Mouse (Mus musculus): ENCODE data around the gene Tmem101.
"Not testable (repeated sequence)": the region's sequence is repeated elsewhere in the genome, so short reads cannot be mapped to it uniquely, and the experiment has no call there.

Gene Tmem101

GRCm38 (mm10) chr11:102156039-102156785 lies at the start of gene Tmem101:
TSS of gene Tmem101 (minus strand) at chr11:102156404.
- peak; percentile 84 for DNase-seq

- DNase-seq, result no peak
Observed at GRCm38 (mm10) chr11:102201408-102201821, 45.2 kb upstream of the Tmem101 start.

- DNase-seq, result no peak
Observed at GRCm38 (mm10) chr11:102199856-102200255, 43.7 kb upstream of the Tmem101 start.

GRCm38 (mm10) chr11:102198245-102198644 lies 42.0 kb upstream of the Tmem101 start:
- no peak for DNase-seq

GRCm38 (mm10) chr11:102196018-102196797 lies 40.0 kb upstream of the Tmem101 start:
- DNase-seq, result peak; percentile 59

GRCm38 (mm10) chr11:102193657-102194440 lies 37.6 kb upstream of the Tmem101 start:
- no peak for DNase-seq

- no peak for DNase-seq
Observed at GRCm38 (mm10) chr11:102190848-102191247, 34.6 kb upstream of the Tmem101 start.

GRCm38 (mm10) chr11:102189461-102190436 lies 33.5 kb upstream of the Tmem101 start, which contains the start of gene G6pc3:
TSS of gene G6pc3 (plus strand) at chr11:102189620.
- DNase-seq, result peak; percentile 91

GRCm38 (mm10) chr11:102188980-102189379 lies 32.8 kb upstream of the Tmem101 start:
- no peak for DNase-seq

- DNase-seq, result no peak
Observed at GRCm38 (mm10) chr11:102186235-102186634, 30.0 kb upstream of the Tmem101 start.

- DNase-seq, result no peak
Observed at GRCm38 (mm10) chr11:102185677-102186076, 29.5 kb upstream of the Tmem101 start.

GRCm38 (mm10) chr11:102184646-102185495 lies 28.7 kb upstream of the Tmem101 start, which contains the start of gene Lsm12:
TSS of gene Lsm12 (minus strand) at chr11:102185296.
- peak; percentile 94 for DNase-seq

GRCm38 (mm10) chr11:102184253-102184645 lies 28.0 kb upstream of the Tmem101 start:
- DNase-seq, result no peak

- DNase-seq, result no peak
Observed at GRCm38 (mm10) chr11:102179836-102180235, 23.6 kb upstream of the Tmem101 start.

- DNase-seq, result no peak
Observed at GRCm38 (mm10) chr11:102168689-102169088, 12.5 kb upstream of the Tmem101 start.

GRCm38 (mm10) chr11:102167539-102167938 lies 11.3 kb upstream of the Tmem101 start:
- no peak for DNase-seq

GRCm38 (mm10) chr11:102165971-102166722 lies 9.9 kb upstream of the Tmem101 start:
- no peak for DNase-seq

- no peak for DNase-seq
Observed at GRCm38 (mm10) chr11:102159781-102160180, 3.6 kb upstream of the Tmem101 start.

- not testable (repeated sequence) for DNase-seq
Observed at GRCm38 (mm10) chr11:102158024-102158423, 1.8 kb upstream of the Tmem101 start.

- DNase-seq, result no peak
Observed at GRCm38 (mm10) chr11:102156786-102157089, 534 bp upstream of the Tmem101 start.

Measured in right cerebral cortex, postnatal 14 days (tissue).